Mouse (Mus musculus) bone marrow macrophage, adult 2 months (primary cell): Measurements from ENCODE around the gene Adarb1. TPM values are rescaled to one million over a fixed set of nuclear protein-coding genes. Genes with fewer than 3 reads are reported as not detected.

Experiments
- H3K27ac ChIP-seq: 2 replicates; pipeline ENCODE4 v1.5.1; 2012; ENCODE audit warnings: low read depth, low read length; ENCODE audit not compliant: insufficient read depth
- H3K4me1 ChIP-seq: 2 replicates; pipeline ENCODE4 v1.6.1; 2012; ENCODE audit warnings: low read length; ENCODE audit not compliant: control insufficient read depth, insufficient read depth
- H3K4me3 ChIP-seq: 2 replicates; pipeline ENCODE4 v1.5.1; 2012; ENCODE audit warnings: mild to moderate bottlenecking, low read length, moderate library complexity; ENCODE audit not compliant: insufficient read depth
- CTCF ChIP-seq: IDR thresholded peaks from 2 replicates; pipeline ENCODE4 v1.5.1; 2012; ENCODE audit warnings: low read depth, mild to moderate bottlenecking, low read length, moderate library complexity
- POLR2A ChIP-seq: IDR thresholded peaks from 2 replicates; pipeline ENCODE4 v1.6.1; 2012; ENCODE audit warnings: mild to moderate bottlenecking, low read depth, low read length, borderline replicate concordance
- polyA plus RNA-seq: library from polyadenylated mRNA; stranded (reverse); fragments of >200 nt; gene quantifications from 2 replicates; pipeline ENCODE4 v1.2.4, GENCODE M21; 2012; ENCODE audit not compliant: missing spikeins, insufficient read depth, insufficient read length

Adarb1 gene
- polyA plus RNA-seq, 1 experiment = 0.84 TPM

- TF ChIP-seq CTCF (no peak), POLR2A (no peak)
- H3K27ac ChIP-seq = no peak overlapping the region
- H3K4me1 ChIP-seq = no peaks in the 10 kb centered on the region
Observed at GRCm38 (mm10) chr10:77305766-77306165, 112.3 kb downstream of the Adarb1 start.

GRCm38 (mm10) chr10:77304840-77305533 is 113.1 kb downstream of the Adarb1 start:
- H3K27ac ChIP-seq = no peak overlapping the region
- TF ChIP-seq CTCF (no peak), POLR2A (no peak)
- no peak overlapping the region for H3K4me3 ChIP-seq
- H3K4me1 ChIP-seq = no peaks in the 10 kb centered on the region

More at GRCm38 (mm10) chr10:77305766-77306165, 112.3 kb downstream of the Adarb1 start:
- no peak overlapping the region for H3K4me3 ChIP-seq

GRCm38 (mm10) chr10:77304362-77304761 is 113.7 kb downstream of the Adarb1 start:
- no peak overlapping the region for H3K27ac ChIP-seq
- no peaks in the 10 kb centered on the region for H3K4me1 ChIP-seq
- TF ChIP-seq CTCF (no peak), POLR2A (no peak)
- H3K4me3 ChIP-seq = no peak overlapping the region

GRCm38 (mm10) chr10:77300934-77301297 is 117.2 kb downstream of the Adarb1 start:
- TF ChIP-seq POLR2A = no peak
- no peak for TF ChIP-seq CTCF
- H3K27ac ChIP-seq = no peak overlapping the region
- no peaks in the 10 kb centered on the region for H3K4me1 ChIP-seq
- H3K4me3 ChIP-seq = no peak overlapping the region

- Histone ChIP-seq H3K4me3 (no peak overlapping the region), H3K27ac (no peak overlapping the region), H3K4me1 (no peaks in the 10 kb centered on the region)
- TF ChIP-seq CTCF = no peak
- TF ChIP-seq POLR2A = no peak
Observed at GRCm38 (mm10) chr10:77300237-77300933, 117.7 kb downstream of the Adarb1 start.

- Histone ChIP-seq H3K27ac (no peak overlapping the region), H3K4me1 (no peaks in the 10 kb centered on the region), H3K4me3 (no peak overlapping the region)
- no peak for TF ChIP-seq POLR2A
- no peak for TF ChIP-seq CTCF
Observed at GRCm38 (mm10) chr10:77299194-77299593, 118.9 kb downstream of the Adarb1 start.

- no peak overlapping the region for H3K4me3 ChIP-seq
- no peak overlapping the region for H3K27ac ChIP-seq
- no peak for TF ChIP-seq POLR2A
- TF ChIP-seq CTCF = no peak
- no peaks in the 10 kb centered on the region for H3K4me1 ChIP-seq
Observed at GRCm38 (mm10) chr10:77298621-77299020, 119.4 kb downstream of the Adarb1 start.

- Histone ChIP-seq H3K4me1 (no peaks in the 10 kb centered on the region; the same call in 1 of the 2 replicates), H3K4me3 (no peak overlapping the region), H3K27ac (no peak overlapping the region)
- TF ChIP-seq CTCF = no peak
- TF ChIP-seq POLR2A = no peak
Observed at GRCm38 (mm10) chr10:77294691-77295090, 123.4 kb downstream of the Adarb1 start.

- Histone ChIP-seq H3K27ac (no peak overlapping the region), H3K4me1 (peaks cover 10% of the 10 kb centered on the region), H3K4me3 (no peak overlapping the region)
- TF ChIP-seq CTCF (no peak), POLR2A (no peak)
Observed at GRCm38 (mm10) chr10:77290624-77291366, 127.3 kb downstream of the Adarb1 start.

- no peak for TF ChIP-seq POLR2A
- no peak for TF ChIP-seq CTCF
Observed at GRCm38 (mm10) chr10:77289559-77289958, 128.5 kb downstream of the Adarb1 start.

More at GRCm38 (mm10) chr10:77289559-77289958, 128.5 kb downstream of the Adarb1 start:
- H3K4me1 ChIP-seq = peaks cover 10% of the 10 kb centered on the region
- no peak overlapping the region for H3K4me3 ChIP-seq
- H3K27ac ChIP-seq = no peak overlapping the region
